Mouse (Mus musculus): ENCODE measurements around the gene Vdac2. TPM values are rescaled to one million over a fixed set of nuclear protein-coding genes. Genes with fewer than 3 reads are reported as not detected.

The Vdac2 gene
- 258 and 269 TPM in 2 replicates for polyA plus RNA-seq (2016; fragmentation: Nextera tagmentation; extraction: Ambion mirVana)

GRCm38 (mm10) chr14:21824938-21825337, at the start of gene Vdac2:
TSS of gene Vdac2 (plus strand) at chr14:21825238.
- no peak for ATAC-seq (ENCODE audit: low FRiP score, low read depth)
- Histone ChIP-seq H3K27ac (no peak within 1 kb of the TSS), H3K36me3 (no peaks in the 10 kb centered on the region), H3K9ac (no peak within 1 kb of the TSS), H3K4me3 (no peak within 1 kb of the TSS), H3K4me1 (peaks cover 5% of the 10 kb centered on the region; the same call in 1 of the 2 replicates), H3K4me2 (replicated peaks) (no peak within 1 kb of the TSS), H3K9me3 (no peaks in the 10 kb centered on the region), H3K27me3 (replicated peaks) (no peaks in the 10 kb centered on the region)
- 97% methylated on average over 2 of the region's 2 CpGs for WGBS

- ATAC-seq (ENCODE audit: low FRiP score, low read depth), result no peak
- Histone ChIP-seq H3K36me3 (peaks cover 26% of the 10 kb centered on the region), H3K4me1 (no peaks in the 10 kb centered on the region), H3K4me3 (no peak overlapping the region), H3K9ac (no peak overlapping the region), H3K27ac (no peak overlapping the region), H3K27me3 (replicated peaks) (no peaks in the 10 kb centered on the region), H3K4me2 (replicated peaks) (no peak overlapping the region), H3K9me3 (no peaks in the 10 kb centered on the region)
- 91% methylated on average over 4 of the region's 4 CpGs for WGBS
Measured at GRCm38 (mm10) chr14:21776201-21776600, 48.8 kb upstream of the Vdac2 start.

- H3K27ac ChIP-seq, result no peak overlapping the region
Measured at GRCm38 (mm10) chr14:21786500-21786899, 38.5 kb upstream of the Vdac2 start.

GRCm38 (mm10) chr14:21787374-21787773, 37.7 kb upstream of the Vdac2 start:
- no peak overlapping the region for H3K4me2 ChIP-seq (replicated peaks)
- H3K36me3 ChIP-seq, result peaks cover 13% of the 10 kb centered on the region
- H3K9ac ChIP-seq, result no peak overlapping the region
- H3K9me3 ChIP-seq, result no peaks in the 10 kb centered on the region
- H3K27me3 ChIP-seq (replicated peaks), result no peaks in the 10 kb centered on the region
- ATAC-seq (ENCODE audit: low FRiP score, low read depth), result no peak
- no peak overlapping the region for H3K4me3 ChIP-seq
- H3K4me1 ChIP-seq, result no peaks in the 10 kb centered on the region
- H3K27ac ChIP-seq, result no peak overlapping the region
- WGBS, result 87% methylated on average over 3 of the region's 3 CpGs

More at GRCm38 (mm10) chr14:21786500-21786899, 38.5 kb upstream of the Vdac2 start:
- no peak overlapping the region for H3K4me2 ChIP-seq (replicated peaks)
- H3K27me3 ChIP-seq (replicated peaks), result no peaks in the 10 kb centered on the region
- 93% methylated on average over 4 of the region's 4 CpGs for WGBS
- H3K9me3 ChIP-seq, result no peaks in the 10 kb centered on the region
- peaks cover 11% of the 10 kb centered on the region for H3K36me3 ChIP-seq
- H3K4me1 ChIP-seq, result no peaks in the 10 kb centered on the region
- ATAC-seq (ENCODE audit: low FRiP score, low read depth), result no peak
- H3K9ac ChIP-seq, result no peak overlapping the region
- H3K4me3 ChIP-seq, result no peak overlapping the region

GRCm38 (mm10) chr14:21788121-21788520, 36.9 kb upstream of the Vdac2 start:
- no peak overlapping the region for H3K9ac ChIP-seq
- no peaks in the 10 kb centered on the region for H3K4me1 ChIP-seq
- no peaks in the 10 kb centered on the region for H3K27me3 ChIP-seq (replicated peaks)
- H3K4me3 ChIP-seq, result no peak overlapping the region
- H3K9me3 ChIP-seq, result no peaks in the 10 kb centered on the region
- no peak overlapping the region for H3K4me2 ChIP-seq (replicated peaks)
- WGBS, result 95% methylated on average over 5 of the region's 5 CpGs
- peaks cover 18% of the 10 kb centered on the region for H3K36me3 ChIP-seq
- no peak for ATAC-seq (ENCODE audit: low FRiP score, low read depth)
- H3K27ac ChIP-seq, result no peak overlapping the region

- Histone ChIP-seq H3K4me1 (no peaks in the 10 kb centered on the region), H3K36me3 (peaks cover 14% of the 10 kb centered on the region), H3K9ac (no peak overlapping the region), H3K27ac (no peak overlapping the region), H3K9me3 (no peaks in the 10 kb centered on the region), H3K27me3 (replicated peaks) (no peaks in the 10 kb centered on the region), H3K4me2 (replicated peaks) (no peak overlapping the region), H3K4me3 (no peak overlapping the region)
- 94% methylated on average over 9 of the region's 9 CpGs for WGBS
- no peak for ATAC-seq (ENCODE audit: low FRiP score, low read depth)
Measured at GRCm38 (mm10) chr14:21790585-21791251, 34.3 kb upstream of the Vdac2 start.

- Histone ChIP-seq H3K27ac (no peak overlapping the region), H3K27me3 (replicated peaks) (no peaks in the 10 kb centered on the region), H3K36me3 (peaks cover 14% of the 10 kb centered on the region), H3K4me2 (replicated peaks) (no peak overlapping the region), H3K9me3 (no peaks in the 10 kb centered on the region), H3K4me1 (no peaks in the 10 kb centered on the region), H3K9ac (no peak overlapping the region), H3K4me3 (no peak overlapping the region)
- 94% methylated on average over 4 of the region's 4 CpGs for WGBS
- no peak for ATAC-seq (ENCODE audit: low FRiP score, low read depth)
Measured at GRCm38 (mm10) chr14:21791722-21792121, 33.3 kb upstream of the Vdac2 start.

- Histone ChIP-seq H3K4me1 (no peaks in the 10 kb centered on the region), H3K36me3 (peaks cover 14% of the 10 kb centered on the region), H3K27ac (no peak overlapping the region), H3K9ac (no peak overlapping the region), H3K9me3 (no peaks in the 10 kb centered on the region), H3K4me2 (replicated peaks) (no peak overlapping the region), H3K27me3 (replicated peaks) (no peaks in the 10 kb centered on the region), H3K4me3 (no peak overlapping the region)
- ATAC-seq (ENCODE audit: low FRiP score, low read depth), result no peak
- 92% methylated on average over 6 of the region's 6 CpGs for WGBS
Measured at GRCm38 (mm10) chr14:21792250-21792649, 32.8 kb upstream of the Vdac2 start.

- Histone ChIP-seq H3K9ac (no peak overlapping the region), H3K27me3 (replicated peaks) (no peaks in the 10 kb centered on the region), H3K4me3 (no peak overlapping the region), H3K9me3 (no peaks in the 10 kb centered on the region), H3K27ac (no peak overlapping the region), H3K4me2 (replicated peaks) (no peak overlapping the region), H3K4me1 (no peaks in the 10 kb centered on the region), H3K36me3 (peaks cover 3% of the 10 kb centered on the region; the same call in 1 of the 2 replicates)
- 97% methylated on average over 4 of the region's 4 CpGs for WGBS
- no peak for ATAC-seq (ENCODE audit: low FRiP score, low read depth)
Measured at GRCm38 (mm10) chr14:21800641-21801040, 24.4 kb upstream of the Vdac2 start.

GRCm38 (mm10) chr14:21801624-21802023, 23.4 kb upstream of the Vdac2 start:
- Histone ChIP-seq H3K9me3 (no peaks in the 10 kb centered on the region), H3K36me3 (peaks cover 3% of the 10 kb centered on the region; the same call in 1 of the 2 replicates), H3K27me3 (replicated peaks) (no peaks in the 10 kb centered on the region), H3K4me3 (no peak overlapping the region), H3K27ac (no peak overlapping the region), H3K4me1 (no peaks in the 10 kb centered on the region), H3K9ac (no peak overlapping the region), H3K4me2 (replicated peaks) (no peak overlapping the region)
- WGBS, result 90% methylated on average over 7 of the region's 7 CpGs
- no peak for ATAC-seq (ENCODE audit: low FRiP score, low read depth)

GRCm38 (mm10) chr14:21802543-21803206, 22.4 kb upstream of the Vdac2 start:
- no peak for ATAC-seq (ENCODE audit: low FRiP score, low read depth)
- 95% methylated on average over 6 of the region's 6 CpGs for WGBS
- H3K4me3 ChIP-seq, result no peak overlapping the region
- no peaks in the 10 kb centered on the region for H3K4me1 ChIP-seq
- no peak overlapping the region for H3K27ac ChIP-seq
- peaks cover 3% of the 10 kb centered on the region; the same call in 1 of the 2 replicates for H3K36me3 ChIP-seq
- H3K4me2 ChIP-seq (replicated peaks), result no peak overlapping the region
- H3K9ac ChIP-seq, result no peak overlapping the region
- no peaks in the 10 kb centered on the region for H3K9me3 ChIP-seq
- no peaks in the 10 kb centered on the region for H3K27me3 ChIP-seq (replicated peaks)

GRCm38 (mm10) chr14:21806203-21806602, 18.8 kb upstream of the Vdac2 start:
- Histone ChIP-seq H3K9me3 (no peaks in the 10 kb centered on the region), H3K27ac (no peak overlapping the region), H3K27me3 (replicated peaks) (no peaks in the 10 kb centered on the region), H3K9ac (no peak overlapping the region), H3K4me3 (no peak overlapping the region), H3K4me1 (no peaks in the 10 kb centered on the region), H3K4me2 (replicated peaks) (no peak overlapping the region), H3K36me3 (peaks cover 3% of the 10 kb centered on the region; the same call in 1 of the 2 replicates)
- WGBS, result 83% methylated on average over 2 of the region's 2 CpGs
- ATAC-seq (ENCODE audit: low FRiP score, low read depth), result no peak

Measured in neural tube, embryonic 12.5 days (tissue).